Mouse (Mus musculus): ENCODE results near the gene Prr5. TPM values are rescaled to one million over a fixed set of nuclear protein-coding genes. Genes with fewer than 3 reads are reported as not detected.

Gene Prr5
- total and polyA plus RNA-seq, 2 experiments from 2014 or later, result 6.5 to 7.3 TPM

- H3K9me3 ChIP-seq (replicated peaks; ENCODE audit: control insufficient read depth, low read length), result no peaks in the 10 kb centered on the region
- H3K9ac ChIP-seq (replicated peaks; ENCODE audit: low read depth, low read length), result no peak overlapping the region
- no peak for ATAC-seq (ENCODE audit: insufficient read depth, low read depth)
- H3K36me3 ChIP-seq (replicated peaks; ENCODE audit: control insufficient read depth, insufficient read depth, low read length), result no peaks in the 10 kb centered on the region
- H3K4me2 ChIP-seq (ENCODE audit: low read depth, low read length), result no peak overlapping the region
- WGBS, result 71% methylated on average over 6 of the region's 6 CpGs
- no peaks in the 10 kb centered on the region for H3K27me3 ChIP-seq (ENCODE audit: control insufficient read depth, insufficient read depth, low read length)
- H3K27ac ChIP-seq (ENCODE audit: low read depth), result no peak overlapping the region
- DNase-seq (ENCODE audit: low spot score), result no peak
- TF ChIP-seq EP300 (IDR thresholded peaks at IDR 0.05; ENCODE audit: low read depth) (no peak), CTCF (IDR thresholded peaks at IDR 0.05; ENCODE audit: low read depth) (no peak)
- 0 out of 2 replicates have a peak, but pooled peaks cover 3% of the 10 kb centered on the region for H3K4me1 ChIP-seq (ENCODE audit: control insufficient read depth, insufficient read depth)
- H3K4me3 ChIP-seq (ENCODE audit: low read depth, low read length), result no peak overlapping the region
These were observed 60.3 kb downstream of the Prr5 start for GRCm38 (mm10) chr15:84729685-84730084.

- no peaks in the 10 kb centered on the region for H3K9me3 ChIP-seq (replicated peaks; ENCODE audit: control insufficient read depth, low read length)
- no peak overlapping the region for H3K4me2 ChIP-seq (ENCODE audit: low read depth, low read length)
- no peak overlapping the region for H3K27ac ChIP-seq (ENCODE audit: low read depth)
- ATAC-seq (ENCODE audit: insufficient read depth, low read depth) (no peak), DNase-seq (ENCODE audit: low spot score) (no peak)
- TF ChIP-seq EP300 (IDR thresholded peaks at IDR 0.05; ENCODE audit: low read depth) (no peak), CTCF (IDR thresholded peaks at IDR 0.05; ENCODE audit: low read depth) (no peak)
- no peaks in the 10 kb centered on the region for H3K36me3 ChIP-seq (replicated peaks; ENCODE audit: control insufficient read depth, insufficient read depth, low read length)
- no peaks in the 10 kb centered on the region for H3K27me3 ChIP-seq (ENCODE audit: control insufficient read depth, insufficient read depth, low read length)
- WGBS, result 25% methylated on average over 1 of the region's 1 CpGs
- 0 out of 2 replicates have a peak, but pooled peaks cover 3% of the 10 kb centered on the region for H3K4me1 ChIP-seq (ENCODE audit: control insufficient read depth, insufficient read depth)
- no peak overlapping the region for H3K4me3 ChIP-seq (ENCODE audit: low read depth, low read length)
- H3K9ac ChIP-seq (replicated peaks; ENCODE audit: low read depth, low read length), result no peak overlapping the region
These were observed 61.5 kb downstream of the Prr5 start for GRCm38 (mm10) chr15:84730893-84731292.

- no peak overlapping the region for H3K4me3 ChIP-seq (ENCODE audit: low read depth, low read length)
- TF ChIP-seq CTCF (IDR thresholded peaks at IDR 0.05; ENCODE audit: low read depth), result no peak
- TF ChIP-seq EP300 (IDR thresholded peaks at IDR 0.05; ENCODE audit: low read depth), result no peak
- H3K4me2 ChIP-seq (ENCODE audit: low read depth, low read length), result no peak overlapping the region
- H3K36me3 ChIP-seq (replicated peaks; ENCODE audit: control insufficient read depth, insufficient read depth, low read length), result no peaks in the 10 kb centered on the region
- WGBS, result 68% methylated on average over 18 of the region's 18 CpGs
- H3K27ac ChIP-seq (ENCODE audit: low read depth), result peak overlapping the region; percentile 30; the same call in 1 of the 2 replicates
- no peaks in the 10 kb centered on the region for H3K27me3 ChIP-seq (ENCODE audit: control insufficient read depth, insufficient read depth, low read length)
- DNase-seq (ENCODE audit: low spot score) (no peak), ATAC-seq (ENCODE audit: insufficient read depth, low read depth) (no peak)
- no peak overlapping the region for H3K9ac ChIP-seq (replicated peaks; ENCODE audit: low read depth, low read length)
- 0 out of 2 replicates have a peak, but pooled peaks cover 3% of the 10 kb centered on the region for H3K4me1 ChIP-seq (ENCODE audit: control insufficient read depth, insufficient read depth)
- H3K9me3 ChIP-seq (replicated peaks; ENCODE audit: control insufficient read depth, low read length), result no peaks in the 10 kb centered on the region
These were observed 62.4 kb downstream of the Prr5 start for GRCm38 (mm10) chr15:84731676-84732424.

GRCm38 (mm10) chr15:84732425-84732749 lies 63.0 kb downstream of the Prr5 start:
- Histone ChIP-seq H3K4me3 (ENCODE audit: low read depth, low read length) (no peak overlapping the region), H3K27ac (ENCODE audit: low read depth) (peak overlapping the region; percentile 30; the same call in 1 of the 2 replicates), H3K36me3 (replicated peaks; ENCODE audit: control insufficient read depth, insufficient read depth, low read length) (no peaks in the 10 kb centered on the region), H3K4me2 (ENCODE audit: low read depth, low read length) (no peak overlapping the region), H3K9ac (replicated peaks; ENCODE audit: low read depth, low read length) (no peak overlapping the region), H3K4me1 (ENCODE audit: control insufficient read depth, insufficient read depth) (0 out of 2 replicates have a peak, but pooled peaks cover 3% of the 10 kb centered on the region), H3K9me3 (replicated peaks; ENCODE audit: control insufficient read depth, low read length) (no peaks in the 10 kb centered on the region), H3K27me3 (ENCODE audit: control insufficient read depth, insufficient read depth, low read length) (no peaks in the 10 kb centered on the region)
- DNase-seq (ENCODE audit: low spot score), result no peak
- ATAC-seq (ENCODE audit: insufficient read depth, low read depth), result no peak
- WGBS, result 82% methylated on average over 4 of the region's 4 CpGs
- TF ChIP-seq CTCF (IDR thresholded peaks at IDR 0.05; ENCODE audit: low read depth) (no peak), EP300 (IDR thresholded peaks at IDR 0.05; ENCODE audit: low read depth) (no peak)

- Histone ChIP-seq H3K9ac (replicated peaks; ENCODE audit: low read depth, low read length) (no peak overlapping the region), H3K27ac (ENCODE audit: low read depth) (no peak overlapping the region), H3K4me2 (ENCODE audit: low read depth, low read length) (no peak overlapping the region), H3K36me3 (replicated peaks; ENCODE audit: control insufficient read depth, insufficient read depth, low read length) (no peaks in the 10 kb centered on the region), H3K9me3 (replicated peaks; ENCODE audit: control insufficient read depth, low read length) (no peaks in the 10 kb centered on the region), H3K4me3 (ENCODE audit: low read depth, low read length) (no peak overlapping the region), H3K27me3 (ENCODE audit: control insufficient read depth, insufficient read depth, low read length) (no peaks in the 10 kb centered on the region), H3K4me1 (ENCODE audit: control insufficient read depth, insufficient read depth) (0 out of 2 replicates have a peak, but pooled peaks cover 3% of the 10 kb centered on the region)
- no peak for ATAC-seq (ENCODE audit: insufficient read depth, low read depth)
- DNase-seq (ENCODE audit: low spot score), result no peak
- 74% methylated on average over 11 of the region's 11 CpGs for WGBS
- TF ChIP-seq EP300 (IDR thresholded peaks at IDR 0.05; ENCODE audit: low read depth) (no peak), CTCF (IDR thresholded peaks at IDR 0.05; ENCODE audit: low read depth) (no peak)
These were observed 67.0 kb downstream of the Prr5 start for GRCm38 (mm10) chr15:84736346-84736993.
